Mouse (Mus musculus): ENCODE measurements around the gene Ifnk.

Gene Ifnk

GRCm38 (mm10) chr4:35151756-35152155 is at the start of gene Ifnk:
Ifnk (plus strand) TSS chr4:35152056.
- no peak for DNase-seq (ENCODE audit: low read depth, low spot score)

GRCm38 (mm10) chr4:35105115-35105773 is 46.6 kb upstream of the Ifnk start:
- DNase-seq (ENCODE audit: low read depth, low spot score), result no peak

GRCm38 (mm10) chr4:35112452-35112851 is 39.4 kb upstream of the Ifnk start:
- no peak for DNase-seq (ENCODE audit: low read depth, low spot score)

- no peak for DNase-seq (ENCODE audit: low read depth, low spot score)
Measured at GRCm38 (mm10) chr4:35113516-35114248, 38.2 kb upstream of the Ifnk start.

- no peak for DNase-seq (ENCODE audit: low read depth, low spot score)
Measured at GRCm38 (mm10) chr4:35114950-35115349, 36.9 kb upstream of the Ifnk start.

- no peak for DNase-seq (ENCODE audit: low read depth, low spot score)
Measured at GRCm38 (mm10) chr4:35115933-35116332, 35.9 kb upstream of the Ifnk start.

GRCm38 (mm10) chr4:35117144-35117543 is 34.7 kb upstream of the Ifnk start:
- no peak for DNase-seq (ENCODE audit: low read depth, low spot score)

GRCm38 (mm10) chr4:35118851-35119250 is 33.0 kb upstream of the Ifnk start:
- no peak for DNase-seq (ENCODE audit: low read depth, low spot score)

GRCm38 (mm10) chr4:35120159-35120558 is 31.7 kb upstream of the Ifnk start:
- no peak for DNase-seq (ENCODE audit: low read depth, low spot score)

GRCm38 (mm10) chr4:35120575-35120974 is 31.3 kb upstream of the Ifnk start:
- DNase-seq (ENCODE audit: low read depth, low spot score), result no peak

GRCm38 (mm10) chr4:35121060-35121459 is 30.8 kb upstream of the Ifnk start:
- DNase-seq (ENCODE audit: low read depth, low spot score), result no peak

- DNase-seq (ENCODE audit: low read depth, low spot score), result no peak
Measured at GRCm38 (mm10) chr4:35123087-35123486, 28.8 kb upstream of the Ifnk start.

GRCm38 (mm10) chr4:35124027-35124426 is 27.8 kb upstream of the Ifnk start:
- DNase-seq (ENCODE audit: low read depth, low spot score), result no peak

- DNase-seq (ENCODE audit: low read depth, low spot score), result no peak
Measured at GRCm38 (mm10) chr4:35125299-35125777, 26.5 kb upstream of the Ifnk start.

GRCm38 (mm10) chr4:35126776-35127175 is 25.1 kb upstream of the Ifnk start:
- DNase-seq (ENCODE audit: low read depth, low spot score), result no peak

GRCm38 (mm10) chr4:35127759-35128158 is 24.1 kb upstream of the Ifnk start:
- no peak for DNase-seq (ENCODE audit: low read depth, low spot score)

- DNase-seq (ENCODE audit: low read depth, low spot score), result no peak
Measured at GRCm38 (mm10) chr4:35130411-35130948, 21.4 kb upstream of the Ifnk start.

GRCm38 (mm10) chr4:35131592-35131991 is 20.3 kb upstream of the Ifnk start:
- DNase-seq (ENCODE audit: low read depth, low spot score), result no peak

GRCm38 (mm10) chr4:35133411-35133810 is 18.4 kb upstream of the Ifnk start:
- no peak for DNase-seq (ENCODE audit: low read depth, low spot score)

- no peak for DNase-seq (ENCODE audit: low read depth, low spot score)
Measured at GRCm38 (mm10) chr4:35134846-35135611, 16.8 kb upstream of the Ifnk start.

- DNase-seq (ENCODE audit: low read depth, low spot score), result no peak
Measured at GRCm38 (mm10) chr4:35135806-35136205, 16.1 kb upstream of the Ifnk start.

- no peak for DNase-seq (ENCODE audit: low read depth, low spot score)
Measured at GRCm38 (mm10) chr4:35136996-35137395, 14.9 kb upstream of the Ifnk start.

Measured in WW6 (cell line).